Mouse (Mus musculus) CH12.LX (cell line): Measurements from ENCODE around the gene Plekha7. TPM values are rescaled to one million over a fixed set of nuclear protein-coding genes. Genes with fewer than 3 reads are reported as not detected.

ENCODE experiments used
- DNase-seq: peaks from one replicate; pipeline ENCODE4 v3.0.0-alpha.2; 2013; ENCODE audit errors: extremely low read depth
- H3K27ac ChIP-seq: 2 replicates; pipeline ENCODE4 v1.5.1; 2012; ENCODE audit warnings: low read depth, mild to moderate bottlenecking, control low read depth, moderate library complexity; ENCODE audit not compliant: insufficient read depth
- H3K27me3 ChIP-seq: replicated peaks from 2 replicates; pipeline ENCODE3; 2012; ENCODE audit warnings: inconsistent platforms
- H3K36me3 ChIP-seq, 2 experiments: replicated peaks in 1 of 2; 2 replicates each; pipeline versions ENCODE3 to v1.6.1; 2012; ENCODE audit warnings: inconsistent platforms in 1 of 2, low read length in 1 of 2, mild to moderate bottlenecking in 1 of 2, mixed read lengths in 1 of 2, moderate library complexity in 1 of 2; ENCODE audit not compliant: control insufficient read depth in 1 of 2, insufficient read depth in 1 of 2
- H3K4me1 ChIP-seq, 2 experiments: 2 replicates each; pipeline ENCODE4 v1.6.1; 2012; ENCODE audit warnings: inconsistent platforms in 1 of 2, moderate library complexity in 1 of 2; ENCODE audit not compliant: insufficient read depth in 2 of 2, control insufficient read depth in 1 of 2
- H3K4me2 ChIP-seq: 2 replicates; pipeline ENCODE4 v1.6.1; 2012; ENCODE audit warnings: low read depth, mild to moderate bottlenecking, control low read depth; ENCODE audit not compliant: poor library complexity, insufficient read depth, severe bottlenecking
- H3K4me3 ChIP-seq, 3 experiments: fragments of 150-350 bp in 1 of 3; sonication (generic) in 1 of 3; replicated peaks in 1 of 3; 2 replicates each; pipeline versions ENCODE3 to v1.5.1; 2011 to 2012; ENCODE audit warnings: low read depth in 2 of 3, low read length in 2 of 3, mild to moderate bottlenecking in 2 of 3, moderate library complexity in 2 of 3, control low read depth in 1 of 3, improper control_type of control experiment in 1 of 3, inconsistent platforms in 1 of 3, mixed read lengths in 1 of 3; ENCODE audit not compliant: poor library complexity in 1 of 3
- H3K79me2 ChIP-seq: replicated peaks from 2 replicates; pipeline ENCODE4 v1.6.1; 2012; ENCODE audit warnings: mild to moderate bottlenecking, moderate library complexity; ENCODE audit not compliant: control insufficient read depth, poor library complexity, insufficient read depth, severe bottlenecking; ENCODE audit errors: extremely low read depth
- H3K9ac ChIP-seq: 2 replicates; pipeline ENCODE4 v1.6.1; 2012; ENCODE audit warnings: low read depth, mild to moderate bottlenecking, control low read depth, moderate library complexity; ENCODE audit not compliant: insufficient read depth
- H3K9me3 ChIP-seq: replicated peaks from 2 replicates; pipeline ENCODE3; 2012; ENCODE audit warnings: low read length, inconsistent platforms, mixed read lengths
- BHLHE40 ChIP-seq: IDR thresholded peaks from 2 replicates; pipeline ENCODE4 v1.6.1; 2011; ENCODE audit warnings: mild to moderate bottlenecking, low read depth, low read length, improper control_type of control experiment
- CHD2 ChIP-seq: IDR thresholded peaks from 2 replicates; pipeline ENCODE4 v1.6.1; 2011; ENCODE audit warnings: low read length, improper control_type of control experiment
- CTCF ChIP-seq, 2 experiments: IDR thresholded peaks in 1 of 2; conservative IDR thresholded peaks in 1 of 2; 2 replicates each; pipeline ENCODE4 v1.5.1; 2011 to 2012; ENCODE audit warnings: low read depth in 2 of 2, low read length in 2 of 2, improper control_type of control experiment in 1 of 2, inconsistent platforms in 1 of 2, mild to moderate bottlenecking in 1 of 2, moderate library complexity in 1 of 2
- E2F4 ChIP-seq: IDR thresholded peaks from 2 replicates; pipeline ENCODE4 v1.6.1; 2011; ENCODE audit warnings: low read depth, low read length, improper control_type of control experiment; ENCODE audit not compliant: insufficient replicate concordance
- ELF1 ChIP-seq: IDR thresholded peaks from 2 replicates; pipeline ENCODE4 v1.6.1; 2014; ENCODE audit warnings: low read depth, mild to moderate bottlenecking, inconsistent platforms, low read length, improper control_type of control experiment
- HCFC1 ChIP-seq: IDR thresholded peaks from 2 replicates; pipeline ENCODE4 v1.6.1; 2012; ENCODE audit warnings: low read depth, mild to moderate bottlenecking, inconsistent platforms, low read length, improper control_type of control experiment
- IRF4 ChIP-seq: IDR thresholded peaks from 2 replicates; pipeline ENCODE4 v1.6.1; 2014; ENCODE audit warnings: low read depth, mild to moderate bottlenecking, inconsistent platforms, low read length, improper control_type of control experiment
- JUND ChIP-seq: conservative IDR thresholded peaks from 2 replicates; pipeline ENCODE4 v1.6.1; 2011; ENCODE audit warnings: low read depth, low read length, improper control_type of control experiment
- MAFK ChIP-seq: IDR thresholded peaks from 2 replicates; pipeline ENCODE4 v1.6.1; 2011; ENCODE audit warnings: low read length, improper control_type of control experiment; ENCODE audit not compliant: insufficient replicate concordance
- MAX ChIP-seq: IDR thresholded peaks from 2 replicates; pipeline ENCODE4 v1.6.1; 2011; ENCODE audit warnings: low read length, improper control_type of control experiment
- MEF2A ChIP-seq: IDR thresholded peaks from 2 replicates; pipeline ENCODE4 v1.6.1; 2014; ENCODE audit warnings: low read depth, mild to moderate bottlenecking, inconsistent platforms, low read length, improper control_type of control experiment, borderline replicate concordance
- MXI1 ChIP-seq: IDR thresholded peaks from 2 replicates; pipeline ENCODE4 v1.6.1; 2011; ENCODE audit warnings: mild to moderate bottlenecking, low read depth, low read length, improper control_type of control experiment
- MYC ChIP-seq: IDR thresholded peaks from 2 replicates; pipeline ENCODE4 v1.6.1; 2011; ENCODE audit warnings: low read depth, mild to moderate bottlenecking, improper control_type of control experiment, low read length
- NRF1 ChIP-seq: IDR thresholded peaks from 2 replicates; pipeline ENCODE4 v1.6.1; 2014; ENCODE audit warnings: low read depth, mild to moderate bottlenecking, inconsistent platforms, low read length, improper control_type of control experiment, moderate library complexity
- RAD21 ChIP-seq: IDR thresholded peaks from 2 replicates; pipeline ENCODE4 v1.6.1; 2011; ENCODE audit warnings: low read depth, mild to moderate bottlenecking, low read length, improper control_type of control experiment, moderate library complexity
- RCOR1 ChIP-seq: conservative IDR thresholded peaks from 2 replicates; pipeline ENCODE4 v1.6.1; 2012; ENCODE audit warnings: low read depth, mild to moderate bottlenecking, inconsistent platforms, low read length, improper control_type of control experiment
- SIN3A ChIP-seq: IDR thresholded peaks from 2 replicates; pipeline ENCODE4 v1.6.1; 2012; ENCODE audit warnings: low read length, improper control_type of control experiment, inconsistent platforms
- SMC3 ChIP-seq: IDR thresholded peaks from 2 replicates; pipeline ENCODE4 v1.6.1; 2011; ENCODE audit warnings: low read depth, low read length, improper control_type of control experiment
- TBP ChIP-seq: conservative IDR thresholded peaks from 2 replicates; pipeline ENCODE4 v1.6.1; 2011; ENCODE audit warnings: low read depth, low read length, improper control_type of control experiment
- USF1 ChIP-seq: IDR thresholded peaks from 2 replicates; pipeline ENCODE4 v1.6.1; 2014; ENCODE audit warnings: low read depth, mild to moderate bottlenecking, inconsistent platforms, low read length, improper control_type of control experiment
- ZC3H11A ChIP-seq: IDR thresholded peaks from 2 replicates; pipeline ENCODE4 v1.6.1; 2012; ENCODE audit warnings: low read depth, mild to moderate bottlenecking, inconsistent platforms, low read length, improper control_type of control experiment
- ZMIZ1 ChIP-seq: IDR thresholded peaks from 2 replicates; pipeline ENCODE4 v1.6.1; 2012; ENCODE audit warnings: low read depth, mild to moderate bottlenecking, inconsistent platforms, low read length, improper control_type of control experiment
- ZNF384 ChIP-seq: IDR thresholded peaks from 2 replicates; pipeline ENCODE4 v1.6.1; 2012; ENCODE audit warnings: low read depth, low read length, improper control_type of control experiment, inconsistent platforms
- dilution Hi-C: fragments of 300-500 bp; cut with MboI; formaldehyde crosslinking; loops from 2 replicates; pipeline ENCODE4 v1.14.3; 2020; ENCODE audit warnings: low sequenced_read_pairs; ENCODE audit not compliant: extremely low pct_unique_long_range_greater_than_20kb, extremely low pct_ligation_motif_present
- in situ Hi-C: fragments of 300-500 bp; cut with MboI; formaldehyde crosslinking; loops from 3 replicates; pipeline ENCODE4 v1.14.3; 2019; ENCODE audit warnings: low sequenced_read_pairs, low pct_ligation_motif_present, low pct_unique_long_range_greater_than_20kb, mixed read lengths
- polyA plus RNA-seq: library from polyadenylated mRNA; unstranded; fragments of >175 nt; gene quantifications from 2 replicates; pipeline ENCODE4 v1.2.1, GENCODE M21; 2012; ENCODE audit warnings: low read depth; ENCODE audit not compliant: insufficient read length
- total RNA-seq, 2 experiments: library from RNA; depleted of rRNA; stranded (reverse); fragments of 300-350 nt in 1 of 2; fragments of >200 nt in 1 of 2; gene quantifications; 2 replicates each; pipeline ENCODE4 v1.2.3; 2012 to 2014

Gene Plekha7
- total and polyA plus RNA-seq, 3 experiments = 0.59 to 1.5 (median 1.0) TPM

DNA sequence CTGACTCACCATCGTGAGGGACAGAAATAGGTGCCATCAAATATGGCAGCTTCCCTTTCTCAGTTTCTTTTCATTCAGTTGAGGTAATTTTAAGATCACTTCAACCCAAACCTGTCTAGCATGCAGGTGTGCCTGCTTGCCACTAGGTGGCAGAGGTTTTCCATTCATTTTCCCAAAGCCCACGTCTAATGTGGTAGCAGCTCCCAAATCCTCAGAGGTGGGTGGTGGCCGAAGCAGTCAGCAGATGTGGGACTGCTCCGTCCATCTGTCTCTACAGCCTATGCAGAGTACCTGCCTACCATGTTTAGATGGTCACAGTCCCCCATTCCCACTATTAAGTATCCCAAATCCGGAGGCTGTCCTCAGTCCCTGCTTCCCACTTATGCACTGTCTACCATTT lies 146.6 kb downstream of the Plekha7 start:
- Histone ChIP-seq H3K9me3 (no peaks in the 10 kb centered on the region), H3K4me3 (no peak overlapping the region), H3K27ac (no peak overlapping the region), H3K27me3 (peaks cover 3% of the 10 kb centered on the region), H3K4me2 (no peak overlapping the region; the same call in 1 of the 2 replicates), H3K36me3 (no peaks in the 10 kb centered on the region), H3K4me1 (peaks cover 2 to 6% of the 10 kb centered on the region in 2 experiments; a peak in 2 of 4 replicates), H3K79me2 (no peaks in the 10 kb centered on the region), H3K9ac (no peak overlapping the region)
- TF ChIP-seq JUND (no peak), ZC3H11A (no peak), RCOR1 (no peak), CHD2 (no peak), CTCF (conservative IDR thresholded peaks at IDR 0.05 in 1 of 2, IDR thresholded peaks at IDR 0.05 in 1 of 2; ENCODE audit: low read depth in 2 of 2, low read length in 2 of 2) (peak; percentile 85 to 89), MAX (no peak), ZMIZ1 (no peak), SMC3 (peak; percentile 73), MEF2A (no peak), HCFC1 (no peak), E2F4 (no peak), RAD21 (peak; percentile 75)
- DNase-seq = peak; percentile 47
- in situ Hi-C loops (no loop called here), dilution Hi-C loops (no loop called here)

GRCm38 (mm10) chr7:116156894-116157143 lies 151.4 kb downstream of the Plekha7 start:
- no peak overlapping the region for H3K4me3 ChIP-seq
- no peak overlapping the region for H3K4me2 ChIP-seq
- H3K27me3 ChIP-seq = peaks cover 3% of the 10 kb centered on the region
- in situ Hi-C loops = no loop called here
- TF ChIP-seq IRF4 (no peak), RAD21 (no peak), E2F4 (no peak), SMC3 (no peak), MAFK (no peak), BHLHE40 (no peak), ZNF384 (no peak), MEF2A (no peak), MXI1 (no peak), USF1 (no peak), MYC (no peak), TBP (no peak), NRF1 (no peak), SIN3A (no peak), ELF1 (no peak)
- H3K9ac ChIP-seq = no peak overlapping the region
- H3K36me3 ChIP-seq = no peaks in the 10 kb centered on the region
- peaks cover 2 to 6% of the 10 kb centered on the region in 2 experiments; a peak in 2 of 4 replicates for H3K4me1 ChIP-seq
- H3K9me3 ChIP-seq = no peaks in the 10 kb centered on the region
- H3K27ac ChIP-seq = no peak overlapping the region
- no peaks in the 10 kb centered on the region for H3K79me2 ChIP-seq
- dilution Hi-C loops = no loop called here
- DNase-seq = no peak
